Mouse (Mus musculus): ENCODE measurements around the gene Efna1. TPM values are rescaled to one million over a fixed set of nuclear protein-coding genes. Genes with fewer than 3 reads are reported as not detected.

Efna1 gene
- total RNA-seq, 2 experiments from 2014 or later = 25.0 to 34.3 TPM

Small RNA genes within 50 kb of the gene (microRNA-seq; reads per million reads assigned to microRNA genes)
- gene Mir92b = 66.0 reads per million, percentile 39 among the genes with 10 or more reads in this experiment

Other genes with a start within 250 kb of the Efna1 start
- 10 to 100 TPM; 19.2 to 23.2 TPM for gene Rusc1, start 187.8 kb downstream of the Efna1 start, total RNA-seq (2021)
- not detected for gene Gm43738, start 180.0 kb downstream of the Efna1 start, total RNA-seq (2021)
- gene Fdps, start 179.2 kb downstream of the Efna1 start, total RNA-seq (2021) = 10 to 100 TPM; 56.9 to 70.2 TPM
- 10 to 100 TPM; 15.2 to 41.1 TPM for gene Pklr, start 145.0 kb downstream of the Efna1 start, total RNA-seq (2021)
- 1 to 10 TPM; 2.2 to 5.7 TPM for gene Hcn3, start 120.9 kb downstream of the Efna1 start, total RNA-seq (2021)
- 10 to 100 TPM; 42.0 to 65.6 TPM for gene Clk2, start 116.3 kb downstream of the Efna1 start, total RNA-seq (2021)
- gene Scamp3, start 103.7 kb downstream of the Efna1 start, total RNA-seq (2021) = 10 to 100 TPM; 67.9 to 72.7 TPM
- 10 to 100 TPM; 16.2 to 24.8 TPM for gene Fam189b, start 98.0 kb downstream of the Efna1 start, total RNA-seq (2021)
- gene Gba, start 78.2 kb downstream of the Efna1 start, total RNA-seq (2021) = 10 to 100 TPM; 47.8 to 48.1 TPM
- gene Thbs3, start 66.0 kb downstream of the Efna1 start, total RNA-seq (2021) = 10 to 100 TPM; 21.8 to 22.6 TPM
- 100 to 1,000 TPM; 176 to 198 TPM for gene Mtx1, start 54.1 kb downstream of the Efna1 start, total RNA-seq (2021)
- under 1 TPM; 0.51 to 0.55 TPM for gene Muc1, start 52.1 kb downstream of the Efna1 start, total RNA-seq (2021)
- 100 to 1,000 TPM; 109 to 116 TPM for gene Krtcap2, start 35.2 kb downstream of the Efna1 start, total RNA-seq (2021)
- gene Trim46, start 34.8 kb downstream of the Efna1 start, total RNA-seq (2021) = 1 to 10 TPM; 2.0 to 4.2 TPM
- 100 to 1,000 TPM; 115 to 122 TPM for gene Dpm3, start 21.8 kb downstream of the Efna1 start, total RNA-seq (2021)
- 10 to 100 TPM; 46.7 to 53.1 TPM for gene Slc50a1, start 10.6 kb downstream of the Efna1 start, total RNA-seq (2021)
- under 1 TPM; 0.51 to 0.73 TPM for gene Efna3, start 41.8 kb upstream of the Efna1 start, total RNA-seq (2021)
- 1 to 10 TPM; 1.7 to 2.2 TPM for gene Efna4, start 56.9 kb upstream of the Efna1 start, total RNA-seq (2021)
- 10 to 100 TPM; 62.8 to 68.9 TPM for gene Adam15, start 68.9 kb upstream of the Efna1 start, total RNA-seq (2021)
- under 1 TPM; 0.48 to 0.82 TPM for gene Dcst2, start 80.8 kb upstream of the Efna1 start, total RNA-seq (2021)
- under 1 TPM in 1 of 2 experiments, not detected in 1; 0.45 TPM for gene Dcst1, start 84.1 kb upstream of the Efna1 start, total RNA-seq (2021)
- 10 to 100 TPM; 62.3 to 62.4 TPM for gene Zbtb7b, start 113.6 kb upstream of the Efna1 start, total RNA-seq (2021)
- under 1 TPM in 1 of 2 experiments, not detected in 1; 0.24 TPM for gene Lenep, start 121.7 kb upstream of the Efna1 start, total RNA-seq (2021)
- gene Flad1, start 130.7 kb upstream of the Efna1 start, total RNA-seq (2021) = 10 to 100 TPM; 49.4 to 54.6 TPM
- gene Cks1b, start 137.2 kb upstream of the Efna1 start, total RNA-seq (2021) = 10 to 100 TPM; 39.8 to 43.2 TPM
- 100 to 1,000 TPM in 1 of 2 experiments, 10 to 100 TPM in 1; 94.4 to 108 TPM for gene Shc1, start 137.3 kb upstream of the Efna1 start, total RNA-seq (2021)
- 10 to 100 TPM; 34.2 to 36.9 TPM for gene Pygo2, start 149.1 kb upstream of the Efna1 start, total RNA-seq (2021)
- gene Pbxip1, start 155.6 kb upstream of the Efna1 start, total RNA-seq (2021) = 10 to 100 TPM; 46.0 to 62.1 TPM
- 10 to 100 TPM; 15.3 to 17.1 TPM for gene Pmvk, start 173.4 kb upstream of the Efna1 start, total RNA-seq (2021)
- 1 to 10 TPM; 4.3 to 6.3 TPM for gene Kcnn3, start 239.0 kb upstream of the Efna1 start, total RNA-seq (2021)

Measured in adrenal gland, postnatal 10 days (tissue).